Mouse (Mus musculus): ENCODE data around the gene Xpa.

- no peak for TF ChIP-seq CTCF (IDR thresholded peaks at IDR 0.05)
- no peak for TF ChIP-seq EP300 (IDR thresholded peaks at IDR 0.05; ENCODE audit: insufficient read depth, low read depth, low read length)
- TF ChIP-seq POLR2A (IDR thresholded peaks at IDR 0.05; ENCODE audit: insufficient read depth, low read depth, low read length), result no peak
These were observed 19.1 kb downstream of the Xpa start for GRCm38 (mm10) chr4:46177018-46177417.
